Mouse (Mus musculus): ENCODE data around the gene Cdca3. TPM values are rescaled to one million over a fixed set of nuclear protein-coding genes. Genes with fewer than 3 reads are reported as not detected.

The Cdca3 gene
- polyA plus RNA-seq, 1 experiment from 2014 or later: 23.7 TPM

Other genes with a start within 250 kb of the Cdca3 start
- gene C1s2, start 193.5 kb upstream of the Cdca3 start, polyA plus RNA-seq (2015; fragmentation: Nextera tagmentation; extraction: Ambion mirVana): 0.20 TPM in 1 of 2 replicates, not detected in the other
- 47.2 and 56.6 TPM in 2 replicates for gene Lpcat3, start 166.5 kb upstream of the Cdca3 start, polyA plus RNA-seq (2015; fragmentation: Nextera tagmentation; extraction: Ambion mirVana)
- 99.9 and 132 TPM in 2 replicates for gene Emg1, start 117.4 kb upstream of the Cdca3 start, polyA plus RNA-seq (2015; fragmentation: Nextera tagmentation; extraction: Ambion mirVana)
- gene Phb2, start 117.2 kb upstream of the Cdca3 start, polyA plus RNA-seq (2015; fragmentation: Nextera tagmentation; extraction: Ambion mirVana): 267 and 291 TPM in 2 replicates
- gene Ptpn6, start 90.8 kb upstream of the Cdca3 start, polyA plus RNA-seq (2015; fragmentation: Nextera tagmentation; extraction: Ambion mirVana): 4.8 and 24.7 TPM in 2 replicates
- 572 and 623 TPM in 2 replicates for gene Grcc10, start 88.2 kb upstream of the Cdca3 start, polyA plus RNA-seq (2015; fragmentation: Nextera tagmentation; extraction: Ambion mirVana)
- 0.17 TPM in 1 of 2 replicates, not detected in the other for gene Gm45234, start 73.5 kb upstream of the Cdca3 start, polyA plus RNA-seq (2015; fragmentation: Nextera tagmentation; extraction: Ambion mirVana)
- 23.1 and 24.0 TPM in 2 replicates for gene Atn1, start 73.0 kb upstream of the Cdca3 start, polyA plus RNA-seq (2015; fragmentation: Nextera tagmentation; extraction: Ambion mirVana)
- gene Eno2, start 59.9 kb upstream of the Cdca3 start, polyA plus RNA-seq (2015; fragmentation: Nextera tagmentation; extraction: Ambion mirVana): 197 and 226 TPM in 2 replicates
- gene Lrrc23, start 49.8 kb upstream of the Cdca3 start, polyA plus RNA-seq (2015; fragmentation: Nextera tagmentation; extraction: Ambion mirVana): 1.5 and 1.7 TPM in 2 replicates
- 7.9 and 9.2 TPM in 2 replicates for gene Spsb2, start 20.9 kb upstream of the Cdca3 start, polyA plus RNA-seq (2015; fragmentation: Nextera tagmentation; extraction: Ambion mirVana)
- 481 and 545 TPM in 2 replicates for gene Tpi1, start 15.3 kb upstream of the Cdca3 start, polyA plus RNA-seq (2015; fragmentation: Nextera tagmentation; extraction: Ambion mirVana)
- 190 and 199 TPM in 2 replicates for gene Usp5, start 63 bp upstream of the Cdca3 start, polyA plus RNA-seq (2015; fragmentation: Nextera tagmentation; extraction: Ambion mirVana)
- 0.69 and 0.70 TPM in 2 replicates for gene Gnb3, start 10.7 kb downstream of the Cdca3 start, polyA plus RNA-seq (2015; fragmentation: Nextera tagmentation; extraction: Ambion mirVana)
- 22.2 and 24.0 TPM in 2 replicates for gene P3h3, start 28.2 kb downstream of the Cdca3 start, polyA plus RNA-seq (2015; fragmentation: Nextera tagmentation; extraction: Ambion mirVana)
- 28.9 and 33.8 TPM in 2 replicates for gene Gpr162, start 34.4 kb downstream of the Cdca3 start, polyA plus RNA-seq (2015; fragmentation: Nextera tagmentation; extraction: Ambion mirVana)
- 0.17 and 0.61 TPM in 2 replicates for gene Cd4, start 58.7 kb downstream of the Cdca3 start, polyA plus RNA-seq (2015; fragmentation: Nextera tagmentation; extraction: Ambion mirVana)
- 3.2 and 3.5 TPM in 2 replicates for gene Lag3, start 82.2 kb downstream of the Cdca3 start, polyA plus RNA-seq (2015; fragmentation: Nextera tagmentation; extraction: Ambion mirVana)
- gene Ptms, start 90.6 kb downstream of the Cdca3 start, polyA plus RNA-seq (2015; fragmentation: Nextera tagmentation; extraction: Ambion mirVana): 637 and 745 TPM in 2 replicates
- 543 and 603 TPM in 2 replicates for gene Mlf2, start 101.8 kb downstream of the Cdca3 start, polyA plus RNA-seq (2015; fragmentation: Nextera tagmentation; extraction: Ambion mirVana)
- 95.4 and 112 TPM in 2 replicates for gene Cops7a, start 136.0 kb downstream of the Cdca3 start, polyA plus RNA-seq (2015; fragmentation: Nextera tagmentation; extraction: Ambion mirVana)
- gene Pianp, start 167.1 kb downstream of the Cdca3 start, polyA plus RNA-seq (2015; fragmentation: Nextera tagmentation; extraction: Ambion mirVana): 59.4 and 72.4 TPM in 2 replicates
- 18.5 and 19.5 TPM in 2 replicates for gene Zfp384, start 179.6 kb downstream of the Cdca3 start, polyA plus RNA-seq (2015; fragmentation: Nextera tagmentation; extraction: Ambion mirVana)
- gene Ing4, start 210.2 kb downstream of the Cdca3 start, polyA plus RNA-seq (2015; fragmentation: Nextera tagmentation; extraction: Ambion mirVana): 129 and 133 TPM in 2 replicates
- 17.3 and 21.5 TPM in 2 replicates for gene Acrbp, start 220.1 kb downstream of the Cdca3 start, polyA plus RNA-seq (2015; fragmentation: Nextera tagmentation; extraction: Ambion mirVana)
- gene Lpar5, start 238.4 kb downstream of the Cdca3 start, polyA plus RNA-seq (2015; fragmentation: Nextera tagmentation; extraction: Ambion mirVana): 1.0 and 1.2 TPM in 2 replicates